Mouse (Mus musculus) ovary, postnatal 10 days (tissue): ENCODE data around the gene Slc22a13.
A peak's percentile ranks its signal among the peaks of the same experiment; 100 is the strongest.

Source experiments
- DNase-seq: peaks from one replicate; pipeline ENCODE4 v3.0.0; 2022; ENCODE audit warnings: low spot score

Slc22a13 gene

GRCm38 (mm10) chr9:119199151-119199861 lies 9.6 kb downstream of the Slc22a13 start:
- DNase-seq: no peak

DNA sequence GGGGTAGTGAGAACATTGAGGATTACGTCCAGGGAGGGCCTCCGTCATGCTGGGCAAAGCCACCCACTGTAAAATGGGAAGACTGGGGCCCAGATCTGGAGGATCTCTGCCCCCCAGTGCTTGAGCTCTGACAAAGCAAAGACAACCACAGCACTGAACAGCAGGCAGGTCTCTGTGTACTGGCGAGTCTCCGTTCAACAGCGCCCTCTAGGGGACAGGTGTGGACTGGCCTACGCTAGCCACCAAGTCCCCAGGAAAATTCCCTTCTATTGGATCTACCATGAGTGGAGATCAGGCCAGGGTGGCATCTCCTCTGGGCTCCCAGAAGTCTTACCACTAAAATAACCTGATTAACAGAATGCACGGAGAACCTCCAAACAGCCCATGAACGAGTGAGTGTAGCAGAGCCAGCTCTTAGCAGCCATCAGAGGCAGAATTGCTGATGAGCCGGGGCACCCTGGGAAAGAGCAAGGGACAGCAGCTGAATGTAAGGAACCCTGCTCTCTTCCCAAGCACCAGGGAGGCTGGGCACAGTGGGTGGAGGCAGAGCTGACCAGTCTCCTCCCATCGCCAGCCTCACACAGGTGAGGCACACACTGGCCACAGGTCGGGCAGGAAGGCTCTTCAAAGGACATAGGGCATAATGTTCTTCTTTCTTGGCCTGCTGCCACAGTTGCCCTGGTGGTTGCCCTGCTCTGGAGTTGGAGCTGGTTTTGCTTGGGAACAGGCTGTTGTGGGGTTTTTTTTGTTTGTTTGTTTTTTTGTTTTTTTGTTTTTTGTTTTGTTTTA lies 16.5 kb downstream of the Slc22a13 start:
- no peak for DNase-seq

GRCm38 (mm10) chr9:119181241-119181728 lies 27.6 kb downstream of the Slc22a13 start:
- DNase-seq: no peak

- DNase-seq: no peak
Observed at GRCm38 (mm10) chr9:119179292-119179691, 29.6 kb downstream of the Slc22a13 start.

DNA sequence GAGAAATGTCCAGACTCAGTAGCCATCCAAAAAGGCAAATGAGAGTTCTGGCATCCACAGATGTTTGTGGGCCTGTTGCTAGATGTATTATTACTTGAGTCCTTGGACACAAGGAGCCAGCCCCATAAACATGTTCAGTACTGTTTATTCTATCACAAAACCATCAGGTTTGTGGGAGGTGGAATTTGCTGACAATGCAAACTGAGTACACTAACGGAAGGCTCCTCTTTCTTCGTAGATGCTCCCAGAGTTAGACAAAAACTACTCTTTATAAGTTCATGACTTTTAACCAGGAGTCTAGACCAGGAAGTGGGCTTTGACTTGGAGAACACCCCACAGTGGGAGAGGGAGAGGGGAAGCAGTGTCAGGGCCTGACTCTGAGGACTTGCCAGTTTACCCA lies 41.3 kb downstream of the Slc22a13 start:
- DNase-seq: no peak

- no peak for DNase-seq
Observed at GRCm38 (mm10) chr9:119165548-119165947, 43.4 kb downstream of the Slc22a13 start.

DNA sequence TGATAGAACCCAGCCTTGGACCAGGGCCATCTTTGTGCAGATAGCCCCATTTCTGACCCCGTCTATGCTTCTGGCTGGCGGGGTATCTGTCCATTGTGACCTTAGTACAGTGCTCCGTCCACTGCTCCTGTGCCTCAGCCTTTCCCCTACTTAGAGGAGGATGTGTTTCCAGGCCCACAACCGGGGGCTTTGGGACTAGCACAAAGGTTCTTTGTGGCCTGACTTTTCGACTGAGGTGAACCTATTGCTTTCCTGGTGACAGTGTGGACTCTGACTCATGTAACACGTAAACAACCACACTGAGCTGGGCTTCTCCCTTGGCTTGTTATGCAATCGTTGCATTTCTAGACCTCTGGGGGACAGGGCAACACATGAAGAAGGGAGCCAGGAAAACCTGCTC lies 44.2 kb downstream of the Slc22a13 start:
- DNase-seq: no peak

DNA sequence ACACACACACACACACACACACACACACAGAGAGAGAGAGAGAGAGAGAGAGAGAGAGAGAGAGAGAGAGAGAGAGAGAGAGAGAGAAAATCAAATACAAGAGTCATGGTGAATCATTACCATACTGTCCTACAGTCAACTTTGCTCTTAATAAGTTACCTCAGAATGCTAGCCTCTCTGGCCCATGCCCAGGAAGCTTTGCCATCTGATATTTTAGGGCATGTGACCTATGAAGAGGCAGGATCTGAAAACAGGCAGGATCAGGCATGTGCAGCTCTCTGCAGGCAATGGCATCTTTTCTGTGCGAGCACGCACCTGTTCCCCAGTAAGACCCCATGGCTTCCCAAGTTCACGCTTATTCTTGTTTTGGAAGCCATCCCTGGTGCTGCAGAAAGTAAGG lies 48.2 kb downstream of the Slc22a13 start:
- DNase-seq: no peak

GRCm38 (mm10) chr9:119158861-119159260 lies 50.0 kb downstream of the Slc22a13 start, which contains the start of gene Gm47289:
TSS of gene Gm47289 (plus strand) at chr9:119159161.
- no peak for DNase-seq

- peak; percentile 65 for DNase-seq
Observed at GRCm38 (mm10) chr9:119156278-119157201, 52.4 kb downstream of the Slc22a13 start, which contains the start of gene Acaa1b. TSS of gene Acaa1b (minus strand) at chr9:119157093.

DNA sequence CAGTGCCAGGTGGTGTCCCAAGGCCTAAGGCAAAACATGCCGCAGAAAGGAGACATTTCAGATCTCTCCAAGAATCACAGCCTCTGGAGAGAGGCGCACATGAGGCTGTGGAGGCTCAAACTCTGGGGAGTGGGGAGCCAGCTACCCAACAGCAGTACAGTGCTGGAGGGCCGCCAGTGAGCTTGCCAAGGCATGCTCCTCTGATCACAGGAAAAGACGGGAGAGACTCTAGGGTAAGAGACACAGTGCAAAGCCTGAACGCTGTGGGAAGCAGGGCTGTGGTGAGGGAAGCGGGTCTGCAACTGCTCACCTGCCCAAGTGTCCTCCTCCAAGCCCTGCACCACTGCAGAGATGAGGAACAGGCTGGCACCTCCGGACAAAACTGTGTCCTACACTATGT lies 53.1 kb downstream of the Slc22a13 start:
- no peak for DNase-seq

- no peak for DNase-seq
Observed at GRCm38 (mm10) chr9:119155416-119155815, 53.5 kb downstream of the Slc22a13 start.

DNA sequence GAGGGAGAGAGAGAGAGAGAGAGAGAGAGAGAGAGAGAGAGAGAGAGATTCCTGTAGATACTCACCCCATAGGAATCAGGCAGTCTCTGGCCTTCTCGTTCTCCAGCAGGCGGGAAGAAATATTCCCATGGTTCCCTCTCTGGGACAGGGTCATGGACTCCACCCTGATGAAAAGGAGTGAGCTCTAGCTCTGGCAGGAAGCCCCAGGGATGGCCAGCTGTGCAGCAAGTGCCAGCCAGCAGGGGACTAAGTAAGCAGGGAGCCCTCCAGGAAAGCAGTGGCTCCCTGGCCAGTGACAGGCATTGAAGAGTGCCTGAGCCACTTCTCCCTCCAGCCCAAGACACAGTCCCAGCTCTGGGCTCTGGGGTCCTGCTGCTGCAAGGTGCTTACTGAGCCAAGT lies 57.1 kb downstream of the Slc22a13 start:
- no peak for DNase-seq

DNA sequence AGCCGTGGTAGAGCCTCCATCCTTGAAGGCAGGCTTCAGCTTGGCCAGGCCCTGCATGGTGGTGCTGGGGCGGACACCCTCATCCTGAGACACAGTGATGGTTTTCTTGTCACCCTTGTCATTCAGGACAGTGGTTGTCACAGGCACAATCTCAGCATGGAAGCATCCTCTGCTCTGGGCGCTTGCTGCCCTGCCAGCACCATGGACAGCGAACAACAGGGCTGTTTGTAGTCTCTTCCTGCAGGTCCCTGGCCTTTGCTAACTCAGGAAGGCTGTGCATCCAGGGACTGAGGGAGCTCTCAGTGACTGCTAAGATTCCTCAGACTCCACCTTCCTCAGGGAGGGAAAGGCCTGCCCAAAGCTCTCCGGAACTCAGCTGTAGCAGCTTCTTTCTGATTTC lies 59.3 kb downstream of the Slc22a13 start:
- DNase-seq: peak; percentile 15

- DNase-seq: no peak
Observed at GRCm38 (mm10) chr9:119146098-119146770, 62.7 kb downstream of the Slc22a13 start.

DNA sequence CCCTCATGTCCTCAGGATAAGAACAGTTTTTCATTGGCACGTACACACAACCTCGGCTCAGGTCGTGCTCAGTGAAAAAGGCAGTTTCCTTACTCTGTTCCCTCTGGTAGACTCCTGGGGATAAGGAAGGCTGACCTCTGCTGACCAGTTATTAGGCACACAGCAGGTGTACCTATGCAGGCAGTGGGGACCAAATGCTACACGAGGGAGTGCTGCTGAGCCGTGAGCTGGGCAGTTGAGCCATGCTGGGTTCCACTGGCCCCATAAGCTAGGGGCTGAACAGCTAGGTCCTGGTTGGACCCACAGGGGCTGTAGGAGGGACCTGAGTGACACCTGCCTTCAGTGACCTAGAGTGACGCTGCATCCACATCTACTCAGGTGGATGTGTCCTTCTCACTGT lies 63.3 kb downstream of the Slc22a13 start:
- DNase-seq: no peak

DNA sequence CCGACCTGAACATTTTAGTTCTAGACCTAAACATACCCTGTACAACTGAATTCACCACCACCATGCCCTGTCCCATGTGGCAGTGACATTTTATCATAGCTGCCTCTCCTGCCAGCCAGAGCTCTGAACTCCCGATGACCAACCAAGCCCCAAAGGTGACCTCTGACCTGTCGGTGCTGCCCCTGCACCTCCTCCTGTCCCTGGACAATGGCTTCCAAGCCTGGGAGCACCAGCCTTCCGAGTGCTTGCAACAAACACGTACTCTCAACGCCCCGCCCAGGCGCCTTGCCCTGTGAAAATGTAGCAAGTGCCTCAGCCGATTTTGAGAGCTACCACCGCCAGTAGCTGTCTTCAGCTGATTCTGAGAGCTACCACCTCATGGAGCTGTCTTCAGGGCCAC lies 63.8 kb downstream of the Slc22a13 start:
- DNase-seq: no peak

GRCm38 (mm10) chr9:119144696-119145095 lies 64.2 kb downstream of the Slc22a13 start:
- DNase-seq: no peak

DNA sequence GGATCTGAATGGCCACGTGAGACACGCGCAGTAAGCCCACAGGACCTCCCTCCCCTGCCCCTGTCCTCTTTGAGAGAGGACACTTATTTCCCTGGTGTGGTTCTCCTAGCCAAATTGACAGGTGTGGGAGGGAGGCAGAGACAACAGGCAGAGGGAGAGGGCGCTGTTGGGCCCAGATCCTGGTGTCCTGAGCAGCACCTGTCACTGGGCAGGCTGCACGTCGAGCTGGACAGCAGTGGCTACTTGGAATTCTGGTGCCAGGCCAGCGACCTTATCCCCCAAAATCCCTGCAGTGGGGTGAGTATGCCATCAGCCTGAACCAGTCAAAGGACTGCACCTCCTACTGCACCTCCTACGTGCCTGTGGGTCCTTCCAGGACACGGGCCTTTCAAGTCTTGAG lies 65.5 kb downstream of the Slc22a13 start:
- no peak for DNase-seq
